Mouse (Mus musculus) CD4-positive, CD25-positive, alpha-beta regulatory T cell, adult 2 months (primary cell): ENCODE data around the gene Hist1h1c.
"Not testable (repeated sequence)": the region's sequence is repeated elsewhere in the genome, so short reads cannot be mapped to it uniquely, and the experiment has no call there.

Experiments
- DNase-seq: peaks from one replicate; pipeline ENCODE4 v3.0.0-alpha.2; 2012; ENCODE audit warnings: low read depth, low spot score

Gene Hist1h1c

DNA sequence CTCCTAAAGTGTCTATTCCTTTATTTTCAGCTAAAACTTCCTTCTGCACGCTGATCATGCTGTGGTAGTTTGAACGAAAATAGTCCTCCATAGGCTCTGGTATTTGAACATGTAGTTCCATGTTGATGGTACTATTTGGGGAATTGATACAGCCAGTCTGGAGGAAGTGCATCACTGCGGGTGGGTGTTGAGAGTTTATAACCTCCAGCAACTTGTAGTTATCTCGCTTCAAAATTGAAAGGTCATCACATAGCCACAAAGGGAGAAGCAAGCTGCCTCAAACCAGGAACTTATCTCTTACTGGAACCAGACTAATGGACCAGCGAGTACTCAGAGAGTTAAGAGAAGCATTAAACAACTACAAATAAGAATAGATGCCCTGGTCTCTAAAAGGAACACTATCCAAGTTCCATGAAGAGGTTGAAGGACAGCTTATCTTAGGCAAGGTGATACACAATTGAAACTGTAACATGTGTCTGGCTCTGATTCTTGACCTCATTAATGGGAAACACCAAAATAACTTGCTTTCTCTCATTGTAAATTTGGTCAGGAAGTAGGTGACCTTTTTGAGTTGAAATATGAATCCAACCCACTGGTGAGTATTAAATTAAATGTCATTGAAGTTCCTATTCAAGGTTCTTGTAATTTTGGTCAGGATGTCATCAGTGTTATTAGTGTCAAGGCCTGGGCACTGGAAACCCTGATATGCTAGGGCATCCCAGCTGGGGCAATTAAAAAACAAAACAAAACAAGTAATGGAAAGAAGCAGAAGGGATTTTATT, 22.2 kb upstream of the Hist1h1c start:
- no peak for DNase-seq

DNA sequence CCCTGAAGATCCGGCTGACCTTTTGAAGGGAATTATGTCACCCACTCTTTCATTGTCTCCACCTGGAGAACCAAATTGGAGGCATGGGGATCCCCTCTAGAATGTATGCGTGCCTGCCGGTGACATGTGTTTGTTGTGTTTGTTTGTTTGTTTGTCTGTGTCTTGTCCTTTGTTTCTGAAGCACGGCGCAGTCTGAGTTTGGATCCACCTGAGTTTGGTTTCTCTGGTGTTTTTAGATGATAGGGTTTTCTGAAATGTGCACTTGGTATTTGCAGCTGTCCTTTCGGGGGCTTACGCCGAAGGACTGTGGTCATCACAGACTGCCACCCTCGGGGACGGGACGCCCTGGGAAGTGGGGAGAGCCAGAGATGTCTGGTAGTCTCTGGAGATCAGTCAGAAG, 21.4 kb upstream of the Hist1h1c start:
- no peak for DNase-seq

DNA sequence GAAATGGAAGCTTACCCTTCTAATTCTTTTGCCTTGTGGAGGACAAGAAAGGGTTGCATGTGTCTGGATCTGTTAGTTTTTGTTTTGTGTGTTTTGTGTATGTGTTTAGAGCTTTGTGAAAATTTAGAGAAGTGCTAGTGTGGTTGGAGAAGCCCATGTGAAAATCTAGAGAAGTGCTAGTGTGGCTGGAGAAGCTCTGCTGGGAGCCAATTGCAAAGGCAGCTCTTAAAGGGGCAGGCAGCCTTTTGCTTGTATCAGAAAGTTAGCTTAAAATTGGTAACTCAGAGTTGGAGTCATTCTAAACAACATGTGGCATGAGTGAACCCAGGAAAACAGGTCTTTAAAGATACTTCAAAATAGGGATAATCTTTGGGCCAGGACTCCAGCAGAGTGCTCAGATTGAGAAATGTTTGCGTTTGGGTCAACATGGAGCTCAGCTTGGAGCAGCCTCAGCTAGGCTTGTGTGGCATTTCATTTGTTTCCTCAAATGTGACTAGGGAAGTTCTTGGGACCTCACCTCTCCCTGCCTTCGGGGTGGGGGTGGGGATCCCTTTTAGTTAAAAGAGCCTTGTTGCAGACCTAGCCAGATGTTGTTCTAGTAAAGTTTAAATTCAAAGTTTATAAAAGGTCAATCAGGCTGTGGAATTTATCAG, 20.9 kb upstream of the Hist1h1c start:
- DNase-seq: not testable (repeated sequence)

DNA sequence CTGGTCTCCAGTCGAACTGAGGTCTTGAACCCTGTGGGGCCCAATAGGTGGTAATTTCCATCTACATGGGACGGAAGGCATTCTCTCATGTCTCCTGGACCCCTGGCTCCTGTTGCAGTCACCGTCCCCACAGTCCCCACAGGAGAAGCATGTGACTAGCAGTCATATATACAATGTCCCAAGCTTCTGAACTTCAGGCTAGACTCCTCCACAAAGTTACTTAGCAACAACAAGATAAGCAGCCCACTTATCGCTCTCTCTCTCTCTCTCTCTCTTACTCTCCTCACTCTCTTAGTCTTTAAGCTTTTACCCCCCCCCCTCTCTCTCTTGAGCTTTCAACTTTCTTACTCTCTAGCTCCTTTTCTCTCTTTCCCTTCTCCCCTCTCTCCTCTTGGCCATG, 14.4 kb upstream of the Hist1h1c start:
- no peak for DNase-seq

DNA sequence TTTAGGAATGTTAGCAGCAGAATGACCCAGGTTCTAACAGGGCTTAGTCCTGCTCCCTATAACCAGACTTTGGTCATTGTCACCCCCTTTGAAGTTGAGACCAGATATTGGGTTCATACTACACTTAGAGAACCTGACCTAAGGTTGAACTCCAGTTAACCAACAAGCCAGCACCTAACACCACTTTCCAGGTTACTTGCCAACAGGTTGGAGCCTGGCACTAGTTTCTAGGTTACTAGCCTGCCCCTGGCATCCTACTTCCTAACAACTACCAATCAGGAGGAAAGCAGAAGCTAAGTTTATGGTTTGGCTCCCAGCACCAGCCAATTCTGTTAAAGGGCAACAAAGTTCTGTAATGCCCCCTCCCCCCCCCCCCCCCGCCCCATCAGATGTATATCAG, 13.4 kb upstream of the Hist1h1c start:
- no peak for DNase-seq

DNA sequence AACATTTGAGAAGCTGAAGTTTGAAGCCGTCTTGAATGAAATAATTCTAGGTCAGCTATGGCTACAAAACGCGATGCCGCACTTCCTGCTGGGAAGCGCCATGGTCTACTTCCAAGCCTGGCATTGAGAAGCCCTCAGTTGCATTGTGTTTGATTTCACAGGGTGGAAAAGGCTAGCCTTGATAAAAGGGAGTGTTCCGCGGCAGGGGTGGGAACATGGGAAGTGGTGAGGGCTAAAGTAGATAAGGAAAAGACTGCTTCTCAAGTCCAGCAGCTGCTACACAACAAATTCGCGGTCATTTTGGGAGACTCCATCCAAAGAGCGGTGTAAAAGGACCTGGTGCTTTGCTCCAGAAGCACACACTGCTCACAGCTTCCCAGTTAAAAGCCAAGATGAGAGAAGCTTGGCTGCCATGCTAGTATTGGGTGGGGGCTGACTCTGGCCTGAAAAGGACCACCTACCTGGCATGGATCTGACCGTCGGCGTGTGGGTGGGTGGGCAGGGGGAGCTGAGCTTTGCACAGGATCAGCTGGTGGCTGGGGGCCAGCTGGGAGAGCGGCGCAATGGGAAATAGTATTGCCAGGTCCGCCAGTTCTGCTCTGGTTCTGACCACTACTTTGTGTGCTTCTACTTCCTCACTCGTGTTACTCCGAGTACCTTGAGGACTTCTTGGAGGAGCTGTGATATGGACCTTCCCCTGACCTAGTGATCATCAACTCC, 10.0 kb upstream of the Hist1h1c start:
- no peak for DNase-seq

DNA sequence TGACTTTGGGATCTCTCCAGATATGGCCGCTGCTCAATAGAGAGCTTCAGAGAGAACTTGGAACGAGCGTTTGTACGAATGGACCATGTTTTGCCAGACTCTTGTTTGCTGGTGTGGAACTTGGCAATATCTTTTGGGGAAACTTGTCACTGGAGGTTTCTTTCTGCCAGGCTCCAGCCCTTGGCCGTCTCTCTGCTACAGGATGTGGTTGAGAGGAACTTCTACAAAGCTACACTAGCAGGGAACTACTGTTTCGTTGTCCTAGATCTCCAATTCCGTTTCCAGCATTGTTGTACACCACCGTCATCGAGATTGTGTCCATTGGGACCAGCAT, 9.4 kb upstream of the Hist1h1c start:
- no peak for DNase-seq

DNA sequence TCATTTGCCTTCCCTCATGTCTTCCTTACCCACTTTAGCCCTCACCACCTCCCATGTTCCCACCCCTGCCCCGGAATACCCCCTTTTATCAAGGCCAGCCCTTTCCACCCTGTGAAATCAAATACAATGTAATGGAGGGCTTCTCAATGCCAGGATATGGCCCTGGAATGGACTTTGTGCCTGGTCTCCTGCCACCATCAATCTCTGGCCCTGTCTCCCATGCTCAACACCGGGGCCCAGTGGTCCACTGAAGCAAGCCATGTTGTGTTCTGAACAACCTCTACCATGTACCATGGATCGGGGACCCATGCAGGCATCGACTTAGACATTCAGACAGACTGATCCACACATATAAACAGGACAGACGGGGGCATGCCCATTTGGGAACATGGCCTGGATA, 8.9 kb upstream of the Hist1h1c start:
- DNase-seq: no peak

DNA sequence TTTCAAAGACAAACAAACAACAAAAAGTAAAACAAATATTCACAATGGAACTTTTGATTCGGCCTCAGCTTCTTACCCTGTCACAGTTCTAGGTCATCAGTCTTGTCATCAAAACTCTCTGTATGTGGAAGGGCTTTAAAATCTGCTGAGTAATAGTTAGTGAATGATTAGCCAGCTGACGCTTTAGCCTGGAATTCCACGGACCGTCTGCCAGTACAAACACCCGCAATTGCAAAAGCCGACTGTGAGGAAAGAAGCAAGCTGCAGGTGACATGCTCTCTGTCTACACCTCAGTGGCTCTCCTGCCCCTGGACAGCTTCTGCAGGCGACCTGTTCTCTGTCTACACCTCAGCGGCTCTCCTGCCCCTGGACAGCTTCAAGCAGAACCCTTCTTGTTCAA, 8.1 kb upstream of the Hist1h1c start:
- DNase-seq: no peak

DNA sequence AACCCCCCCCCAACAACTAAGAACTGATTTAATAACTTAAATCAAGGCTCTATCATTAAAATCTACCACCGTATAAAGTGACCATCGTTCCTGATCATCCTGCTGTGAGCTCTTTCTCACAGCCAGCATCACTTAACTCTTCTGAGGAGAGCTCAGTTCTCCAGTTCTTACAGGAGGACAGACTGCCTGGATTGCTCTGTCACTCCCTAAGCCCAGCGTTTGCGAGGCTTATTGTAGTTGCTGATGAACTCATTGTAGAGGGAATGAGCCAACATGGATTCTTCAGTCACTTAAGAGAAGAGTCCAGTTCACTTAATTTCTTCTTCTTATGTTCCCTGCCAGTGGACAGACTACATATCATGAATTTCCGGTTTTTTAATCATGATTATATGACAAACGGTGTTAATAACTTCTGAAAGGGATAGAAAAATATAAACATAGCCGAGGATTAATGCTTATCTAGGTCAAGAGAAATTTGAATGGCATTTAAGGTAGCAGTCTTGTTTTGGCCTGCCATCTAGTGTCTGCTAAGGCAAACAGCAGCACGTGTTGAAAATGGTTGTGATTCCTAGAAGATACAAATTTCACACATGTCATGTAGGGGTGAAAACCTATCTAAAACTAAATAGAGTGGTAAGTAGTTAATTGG, 6.3 kb upstream of the Hist1h1c start:
- DNase-seq: peak; percentile 77

DNA sequence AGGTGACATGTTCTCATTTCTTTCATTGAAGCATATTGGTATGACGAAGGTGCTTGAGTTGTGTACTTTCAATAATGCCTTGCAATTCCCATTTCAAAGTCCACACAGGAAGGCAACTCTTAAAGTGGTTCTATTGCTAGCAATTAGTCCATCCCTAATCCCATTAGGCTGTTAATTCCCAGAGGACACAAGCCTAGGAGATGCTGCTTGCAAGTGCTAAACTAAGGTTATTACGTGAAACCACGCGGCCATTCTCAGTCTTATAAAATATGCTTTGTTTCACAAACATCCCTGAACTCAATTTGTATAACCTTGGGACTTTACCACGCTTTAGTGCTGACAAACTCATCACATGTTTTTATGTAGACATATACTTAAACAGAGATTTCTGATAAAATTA, 1.5 kb upstream of the Hist1h1c start:
- DNase-seq: no peak

DNA sequence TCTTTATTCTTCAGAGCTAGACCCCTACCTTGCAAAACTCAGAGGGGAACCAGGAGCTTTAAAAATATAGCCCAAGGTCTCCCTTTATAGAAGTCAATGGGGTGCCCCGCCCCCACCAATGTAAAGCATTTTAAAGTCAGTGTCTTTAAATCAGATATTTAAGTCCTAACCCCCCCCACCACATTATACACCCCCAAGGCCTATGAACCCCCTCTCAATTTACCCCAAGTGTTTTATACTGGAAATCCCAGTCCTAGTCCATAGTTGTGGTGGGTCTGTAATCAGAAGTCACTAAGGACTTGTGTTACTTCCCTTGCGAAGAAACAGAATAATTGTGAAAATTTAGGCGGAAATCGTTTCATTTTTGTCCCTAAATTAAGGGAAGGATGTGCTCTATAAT, 567 bp upstream of the Hist1h1c start:
- DNase-seq: peak; percentile 35

DNA sequence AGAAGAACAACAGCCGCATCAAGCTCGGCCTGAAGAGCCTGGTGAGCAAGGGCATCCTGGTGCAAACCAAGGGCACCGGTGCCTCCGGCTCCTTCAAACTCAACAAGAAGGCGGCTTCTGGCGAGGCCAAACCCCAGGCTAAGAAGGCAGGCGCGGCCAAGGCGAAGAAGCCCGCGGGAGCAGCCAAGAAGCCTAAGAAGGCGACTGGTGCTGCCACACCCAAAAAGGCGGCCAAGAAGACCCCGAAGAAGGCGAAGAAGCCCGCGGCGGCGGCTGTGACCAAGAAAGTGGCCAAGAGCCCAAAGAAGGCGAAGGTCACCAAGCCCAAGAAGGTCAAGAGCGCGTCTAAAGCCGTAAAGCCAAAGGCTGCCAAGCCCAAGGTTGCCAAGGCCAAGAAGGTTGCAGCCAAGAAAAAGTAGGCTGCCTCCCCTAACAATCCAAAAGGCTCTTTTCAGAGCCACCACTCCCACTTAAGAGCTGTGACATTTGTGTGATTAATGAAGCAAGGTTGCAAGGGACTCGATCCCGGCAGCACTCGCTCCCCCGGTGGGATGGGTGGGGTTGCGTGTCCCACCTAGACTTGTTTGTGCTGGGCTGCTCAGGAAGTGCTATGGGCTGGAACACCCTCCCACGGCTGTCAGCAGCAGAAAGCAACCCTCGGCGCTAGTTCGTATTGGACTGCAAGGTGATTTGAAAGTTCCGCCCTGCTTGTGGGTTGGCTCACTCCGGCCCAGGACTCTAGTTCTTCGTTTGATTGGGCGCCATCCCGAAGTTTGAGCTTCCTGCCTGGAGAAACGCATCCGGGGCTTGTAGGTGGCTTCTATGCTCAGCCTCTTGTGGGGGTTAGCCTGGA, 687 bp downstream of the Hist1h1c start:
- peak; percentile 93 for DNase-seq

DNA sequence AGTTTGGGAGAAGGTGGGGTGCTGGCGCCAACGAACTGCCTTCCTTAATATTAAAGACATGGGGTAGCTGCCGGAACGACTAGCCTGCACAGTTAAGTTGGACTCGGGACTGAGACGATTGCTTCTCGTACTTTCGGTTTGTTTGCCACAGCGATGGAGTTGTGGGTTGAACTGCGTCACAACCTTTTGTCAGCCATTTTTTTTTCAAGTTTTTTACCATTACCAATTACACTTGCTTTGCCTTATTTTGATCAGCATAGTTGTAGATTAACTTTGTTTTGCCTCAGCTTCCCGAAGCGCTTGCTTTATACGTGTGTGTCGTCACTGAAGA, 1.3 kb downstream of the Hist1h1c start:
- peak; percentile 91 for DNase-seq

DNA sequence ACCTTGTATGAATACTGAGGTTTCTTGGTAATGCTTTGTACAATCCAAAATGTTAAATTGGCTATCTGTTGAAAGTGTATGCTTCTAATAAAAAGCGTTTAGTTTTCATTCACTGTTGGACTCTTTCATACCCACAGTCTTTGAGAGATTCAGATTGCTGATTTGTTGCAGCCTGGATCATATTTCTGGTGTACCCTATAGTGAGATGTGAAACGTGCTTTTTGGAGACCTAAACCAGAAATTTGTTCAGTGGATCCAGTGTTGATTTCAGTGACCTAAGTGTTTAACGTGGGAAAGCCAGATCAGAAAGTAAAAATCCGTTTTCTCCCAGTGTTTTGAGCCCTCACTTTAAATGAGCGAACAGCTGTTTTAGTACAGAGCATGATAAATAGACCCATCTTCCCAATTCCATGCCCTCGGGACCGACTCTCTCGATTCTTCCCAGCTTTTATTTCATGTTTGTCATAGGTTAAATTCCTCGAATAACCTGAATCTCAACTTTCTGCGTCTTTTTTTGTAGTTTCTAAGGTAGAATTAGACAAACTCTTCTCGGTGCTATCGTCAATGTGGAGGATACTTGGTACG, 1.7 kb downstream of the Hist1h1c start:
- no peak for DNase-seq

DNA sequence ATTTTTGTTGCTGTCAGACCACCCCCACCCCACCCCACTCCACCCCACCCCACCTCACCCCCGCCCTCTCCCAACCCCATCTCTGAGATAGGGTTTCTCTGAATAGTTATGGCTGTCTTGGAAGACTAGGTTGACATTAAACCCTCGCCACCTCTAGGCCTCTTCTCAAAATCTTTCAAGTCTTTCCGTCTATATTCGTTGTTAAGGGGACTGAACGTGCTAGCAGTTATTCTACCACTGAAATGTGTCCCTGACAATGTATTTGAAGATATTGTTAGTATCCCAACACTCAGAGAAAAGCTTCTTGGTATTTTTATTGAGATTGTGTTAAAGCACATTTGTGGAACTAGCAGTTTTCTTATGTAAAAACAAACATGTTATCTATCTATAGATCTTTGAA, 2.3 kb downstream of the Hist1h1c start:
- DNase-seq: no peak

DNA sequence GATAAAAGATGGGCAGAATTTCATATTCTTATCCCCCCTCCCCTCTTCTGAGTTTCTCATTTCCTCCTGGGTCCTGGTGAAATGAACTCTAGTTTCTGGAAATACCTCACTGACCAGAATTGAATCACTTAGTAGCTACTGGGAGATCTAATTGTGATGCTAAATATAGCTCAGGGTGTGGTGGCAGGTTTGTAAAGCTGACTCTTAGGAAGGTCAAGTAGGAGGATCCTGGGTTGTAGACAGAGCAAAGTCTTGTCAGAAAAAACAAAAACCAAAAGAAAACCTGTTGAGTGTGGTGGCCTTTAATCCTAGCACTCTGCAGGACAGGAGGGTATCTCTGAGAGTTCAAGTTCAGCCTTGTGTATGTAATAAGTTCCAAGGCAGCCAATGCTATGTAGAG, 3.4 kb downstream of the Hist1h1c start:
- no peak for DNase-seq

DNA sequence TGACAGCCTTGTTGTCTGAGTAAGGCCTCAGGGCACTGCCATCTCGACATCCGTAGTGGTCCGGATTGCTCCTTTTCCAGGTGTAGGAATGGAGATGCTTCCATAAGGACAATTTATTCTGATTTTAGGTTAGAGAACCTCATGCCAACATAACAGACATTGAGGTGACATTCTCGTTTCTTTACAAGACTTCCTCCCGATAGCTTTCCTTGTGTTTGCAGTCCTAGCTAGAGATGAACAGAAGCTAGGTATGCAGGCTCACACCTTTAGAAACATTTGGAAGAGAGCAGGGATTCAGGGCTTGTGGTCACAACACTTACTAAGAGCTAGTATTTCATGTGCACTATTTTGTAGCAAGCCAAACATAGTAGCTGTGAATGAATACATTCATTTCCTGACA, 4.6 kb downstream of the Hist1h1c start:
- DNase-seq: no peak

DNA sequence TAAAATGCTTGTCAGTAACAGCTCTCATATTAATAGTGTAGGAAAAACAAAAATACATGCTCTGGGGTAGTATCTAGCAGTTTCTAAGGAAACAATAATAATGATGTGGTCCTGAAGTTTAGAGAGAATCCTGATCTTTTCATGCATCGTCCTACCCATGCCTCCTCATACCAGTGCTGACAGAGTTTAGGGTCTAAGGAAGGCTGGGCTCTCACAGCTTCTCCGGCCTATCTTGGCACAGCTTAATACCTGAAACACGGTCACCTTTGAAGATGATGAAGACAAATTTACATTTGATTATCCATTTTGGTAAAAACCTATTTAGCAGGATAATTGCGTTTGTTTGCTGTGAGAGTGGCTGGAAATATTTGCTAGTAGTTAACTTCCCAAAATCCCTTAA, 5.4 kb downstream of the Hist1h1c start:
- no peak for DNase-seq

DNA sequence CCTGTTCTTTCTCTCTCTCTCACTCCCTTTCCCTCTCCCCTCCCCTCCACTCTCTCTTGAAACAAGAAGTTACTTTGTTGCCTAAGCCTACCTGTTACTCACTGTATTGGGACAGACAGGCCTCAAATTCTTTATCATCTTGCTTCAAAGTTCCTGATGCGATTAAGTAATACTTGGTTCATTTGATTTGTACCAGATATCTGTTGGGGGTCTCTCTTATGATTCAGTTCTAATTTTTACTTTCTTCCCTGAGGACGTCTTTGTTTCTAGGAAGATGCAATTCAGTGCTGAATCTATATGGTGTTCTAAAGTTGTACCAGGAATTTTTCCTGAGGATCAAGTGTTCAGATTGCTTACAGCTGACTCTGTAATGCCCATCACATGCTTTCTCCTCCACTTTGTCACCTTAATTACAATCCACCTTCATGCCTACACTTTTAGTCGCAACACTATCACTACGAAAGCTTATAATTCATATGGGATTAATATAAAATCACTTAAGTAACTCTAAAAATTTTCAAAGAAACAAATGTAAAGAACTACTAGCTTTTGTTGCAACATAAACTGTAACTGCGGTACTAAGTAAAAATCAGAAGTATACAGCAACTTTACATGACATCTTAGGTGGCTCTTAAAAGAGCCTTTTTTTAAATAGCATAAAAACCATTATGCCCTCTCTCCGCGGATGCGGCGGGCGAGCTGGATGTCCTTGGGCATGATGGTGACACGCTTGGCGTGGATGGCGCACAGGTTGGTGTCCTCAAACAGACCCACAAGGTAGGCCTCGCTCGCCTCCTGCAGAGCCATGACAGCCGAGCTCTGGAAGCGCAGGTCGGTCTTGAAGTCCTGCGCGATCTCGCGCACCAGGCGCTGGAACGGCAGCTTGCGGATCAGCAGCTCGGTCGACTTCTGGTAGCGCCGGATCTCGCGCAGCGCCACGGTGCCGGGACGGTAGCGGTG, 6.1 kb downstream of the Hist1h1c start:
- DNase-seq: no peak
